Mouse (Mus musculus): ENCODE results near the gene Crocc. TPM values are rescaled to one million over a fixed set of nuclear protein-coding genes. Genes with fewer than 3 reads are reported as not detected.

Gene Crocc
- polyA plus RNA-seq (2017; shearing (Covaris generic)): 1.2 TPM

DNA sequence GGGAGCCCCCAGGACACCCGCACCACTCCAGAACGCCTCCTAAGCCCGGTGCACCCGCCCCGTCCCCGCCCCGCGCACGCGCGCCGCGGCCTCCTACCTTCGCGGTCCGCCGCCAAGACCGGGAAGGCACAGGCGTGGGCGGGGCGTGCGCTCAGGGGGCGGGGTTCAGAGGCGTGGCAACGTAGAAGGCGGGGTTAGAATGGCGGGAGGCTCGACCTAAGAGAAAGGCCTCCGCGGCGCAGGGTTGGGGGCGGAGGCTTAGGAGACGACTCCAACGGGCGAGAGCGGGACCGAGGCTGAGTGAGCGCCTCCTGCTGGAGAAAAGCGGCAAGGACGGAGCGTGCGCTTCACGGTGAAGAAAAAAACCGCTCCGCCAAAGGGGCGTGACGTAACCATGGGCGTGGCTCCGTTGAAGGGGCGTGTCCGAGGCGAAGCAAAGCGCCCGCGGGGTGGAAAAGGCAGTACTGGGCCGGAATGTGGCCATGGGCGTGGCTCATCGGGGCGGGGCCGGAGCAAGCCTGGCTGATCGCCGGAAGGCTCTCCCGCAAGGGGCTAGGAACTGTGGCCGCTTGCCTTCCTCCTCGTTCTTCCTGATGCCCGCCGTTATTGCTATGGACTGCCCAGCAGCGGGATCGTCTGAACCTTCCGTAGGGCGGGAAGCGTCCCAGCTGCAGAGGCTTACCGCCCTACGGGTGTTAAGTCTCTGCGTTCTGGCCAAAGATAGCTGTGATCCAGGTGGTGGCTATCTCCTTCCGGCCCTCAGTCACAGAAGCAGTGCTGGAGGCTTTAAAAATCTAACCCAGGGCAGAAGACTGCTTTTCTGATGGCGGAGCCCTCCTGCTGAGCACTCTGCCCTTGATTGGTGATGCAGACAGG is at the start of gene Crocc:
TSS of gene Crocc (minus strand) at position 125 of the 876 bp plus-strand sequence.

DNA sequence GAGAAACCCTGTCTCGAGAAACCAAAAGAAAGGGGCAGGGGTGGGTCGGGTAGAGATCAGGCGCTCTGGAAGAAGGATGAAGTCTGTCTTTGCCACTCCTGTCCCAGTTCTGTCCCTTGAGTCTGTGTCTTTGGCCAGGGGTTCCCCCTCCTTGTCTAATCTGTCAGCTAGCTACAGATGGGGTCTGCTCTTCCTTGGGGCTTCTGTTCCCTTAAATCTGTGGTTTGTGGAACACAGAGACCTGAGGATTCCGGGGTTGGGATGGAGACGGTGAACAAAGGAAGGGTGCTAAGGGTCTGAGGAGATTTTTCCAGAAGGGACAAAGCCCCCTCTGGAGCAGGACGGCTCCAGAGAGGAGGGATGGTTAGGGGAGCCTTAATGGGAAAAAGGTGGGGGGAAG is 27.7 kb upstream of the Crocc start, which contains the start of gene Spata21:
TSS of gene Spata21 (plus strand) at position 301 of the 400 bp plus-strand sequence.

DNA sequence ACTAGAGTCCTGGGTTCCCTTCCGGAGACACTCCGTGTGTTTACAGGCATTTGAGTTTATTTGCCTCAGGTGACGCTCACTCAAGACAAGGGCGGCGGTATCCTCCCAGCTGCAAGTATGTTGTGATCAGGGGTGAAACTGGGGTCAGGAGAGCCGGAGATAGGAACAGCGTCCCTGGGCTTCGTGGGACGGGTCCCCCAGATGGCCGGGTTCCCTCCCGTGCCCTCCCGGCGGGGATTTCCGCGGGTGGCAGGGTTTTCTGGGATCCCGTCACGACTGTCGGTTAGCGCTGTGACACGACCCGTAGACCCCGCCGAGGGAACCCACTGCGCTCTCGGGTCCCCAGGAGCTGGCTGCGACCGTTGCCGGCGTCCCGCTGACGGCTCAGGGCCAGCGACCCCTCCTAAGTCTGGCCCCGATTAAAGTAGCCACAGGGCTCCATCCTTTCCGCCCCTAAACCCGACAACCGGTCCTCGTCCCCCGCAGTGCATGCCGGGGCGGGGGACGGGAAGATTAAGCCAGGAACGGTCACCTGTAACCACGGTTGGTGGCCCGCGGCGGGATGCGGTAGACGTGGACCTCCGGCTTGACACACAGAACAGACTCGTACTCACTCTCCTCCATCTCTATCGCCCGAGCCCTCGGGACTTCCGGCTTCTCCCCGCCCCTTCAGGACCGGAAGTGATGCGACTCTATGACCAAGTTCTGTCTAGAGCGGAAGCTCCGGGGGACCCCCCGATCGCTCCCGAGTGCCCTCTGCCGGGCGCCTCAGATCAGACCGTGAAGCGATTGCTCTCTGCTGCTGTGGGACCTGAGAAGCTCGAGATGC is 17.5 kb upstream of the Crocc start, which contains the start of gene Necap2:
TSS of gene Necap2 (minus strand) at position 677 of the 829 bp plus-strand sequence.

DNA sequence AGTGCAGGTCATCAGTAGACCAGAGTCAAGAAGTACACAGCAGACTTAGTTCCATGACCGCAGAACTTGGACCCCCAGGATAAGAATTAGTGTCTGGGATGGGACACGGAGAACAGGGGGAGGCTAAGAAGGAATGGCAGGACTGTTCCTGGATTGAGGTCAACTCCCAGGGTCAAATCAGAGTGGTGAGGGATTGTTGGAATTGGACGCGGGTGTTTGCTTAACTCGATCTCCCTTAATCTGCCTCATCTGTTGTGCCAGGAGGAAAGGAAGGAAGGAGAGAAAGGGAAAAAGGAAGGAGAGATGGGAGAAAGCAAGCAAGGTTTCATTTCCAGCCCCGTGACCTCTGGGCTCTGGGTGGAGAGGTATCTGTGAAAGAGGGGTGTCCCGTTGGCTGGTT is 50.2 kb downstream of the Crocc start, which contains the start of gene Mfap2:
TSS of gene Mfap2 (plus strand) at position 301 of the 400 bp plus-strand sequence.

DNA sequence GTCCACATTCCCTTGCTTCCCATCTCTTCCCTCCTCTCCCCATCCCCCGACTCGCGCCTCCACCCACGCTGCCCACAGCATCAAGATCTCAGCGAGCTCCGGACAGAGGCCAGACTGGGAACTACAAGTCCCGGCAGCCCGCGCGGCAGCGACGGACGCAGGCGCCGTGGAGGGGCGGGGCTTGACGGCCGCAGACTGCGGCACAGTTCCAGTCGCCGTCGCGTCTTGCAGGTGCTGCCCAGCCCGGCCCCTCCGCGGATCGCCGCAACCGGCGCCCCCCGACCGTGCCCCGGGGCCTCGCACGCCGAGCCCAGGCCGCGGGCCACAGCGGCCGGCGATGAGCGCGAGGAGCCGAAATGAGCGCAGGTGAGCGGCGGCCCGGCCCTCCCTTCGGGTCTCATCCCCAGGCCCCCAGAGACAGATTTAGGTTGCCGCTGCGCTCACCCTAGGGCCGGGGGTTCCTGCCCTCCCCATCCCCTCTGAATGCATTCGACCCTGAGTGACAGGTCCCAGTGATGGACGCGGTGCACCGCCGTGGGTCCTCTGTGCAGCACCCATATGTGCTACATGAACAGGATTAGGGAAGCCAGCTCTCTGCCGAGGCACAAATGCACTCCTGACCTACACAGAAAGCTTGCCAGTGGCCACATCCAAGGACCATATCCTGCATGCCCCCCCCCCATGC is 73.5 kb downstream of the Crocc start, which contains the start of gene Atp13a2:
TSS of gene Atp13a2 (plus strand) at position 163 of the 685 bp plus-strand sequence.

Other genes with a start within 250 kb of the Crocc start
- 0.12 TPM for gene Padi3, start 249.9 kb downstream of the Crocc start, polyA plus RNA-seq (2017; shearing (Covaris generic))
- 0.32 TPM for gene Padi1, start 214.8 kb downstream of the Crocc start, polyA plus RNA-seq (2017; shearing (Covaris generic))
- 18.2 TPM for gene Padi2, start 154.2 kb downstream of the Crocc start, polyA plus RNA-seq (2017; shearing (Covaris generic))
- 315 TPM for gene Sdhb, start 99.3 kb downstream of the Crocc start, polyA plus RNA-seq (2017; shearing (Covaris generic))
- 10.0 TPM for gene Atp13a2, start 73.7 kb downstream of the Crocc start, polyA plus RNA-seq (2017; shearing (Covaris generic))
- gene Mfap2, start 50.1 kb downstream of the Crocc start, polyA plus RNA-seq (2017; shearing (Covaris generic)): not detected
- gene Necap2, start 17.8 kb upstream of the Crocc start, polyA plus RNA-seq (2017; shearing (Covaris generic)): 143 TPM
- 0.71 TPM for gene Spata21, start 27.8 kb upstream of the Crocc start, polyA plus RNA-seq (2017; shearing (Covaris generic))
- 73.5 TPM for gene Szrd1, start 79.2 kb upstream of the Crocc start, polyA plus RNA-seq (2017; shearing (Covaris generic))
- 17.0 TPM for gene Fbxo42, start 87.4 kb upstream of the Crocc start, polyA plus RNA-seq (2017; shearing (Covaris generic))
- 5.0 TPM for gene Rsg1, start 153.4 kb upstream of the Crocc start, polyA plus RNA-seq (2017; shearing (Covaris generic))
- not detected for gene Arhgef19, start 178.9 kb upstream of the Crocc start, polyA plus RNA-seq (2017; shearing (Covaris generic))
- not detected for gene Epha2, start 240.7 kb upstream of the Crocc start, polyA plus RNA-seq (2017; shearing (Covaris generic))

Data from activated CD4-positive, CD25-positive, alpha-beta regulatory T cell, adult 9 weeks (primary cell).